Mouse (Mus musculus) thymus, postnatal 4 days (tissue): ENCODE data around the gene Ifi206.

ENCODE experiments used
- DNase-seq: peaks from one replicate; pipeline ENCODE4 v3.0.0; 2021

Gene Ifi206

DNA sequence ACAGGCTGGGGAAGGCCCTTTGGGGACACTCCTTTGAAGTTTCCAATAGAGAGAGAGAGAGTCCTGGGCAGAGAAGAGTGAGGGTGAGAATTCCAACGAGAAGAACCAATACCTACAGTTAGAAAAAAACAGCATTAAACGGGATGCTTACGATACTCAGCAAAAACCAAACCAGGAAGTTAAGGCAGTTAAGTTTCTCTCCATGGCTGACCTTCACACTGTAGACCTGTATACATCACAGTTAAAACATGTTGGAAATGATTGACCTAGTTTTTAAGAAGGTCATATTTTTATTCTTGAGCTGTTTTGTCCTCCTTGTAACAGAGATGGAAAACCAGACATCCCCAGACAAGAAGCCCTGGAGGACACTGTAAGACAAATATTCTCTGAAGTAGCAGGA lies 72.3 kb downstream of the Ifi206 start:
- no peak for DNase-seq
